Mouse (Mus musculus) midbrain, embryonic 14.5 days (tissue): Measurements from ENCODE around the gene Arhgef17. TPM values are rescaled to one million over a fixed set of nuclear protein-coding genes. Genes with fewer than 3 reads are reported as not detected.
A peak's percentile ranks its signal among the peaks of the same experiment; 100 is the strongest.

ENCODE experiments used
- ATAC-seq: fragments of 200-750 bp; cut with Nextera tagmentation; 2 replicates; pipeline ENCODE4 v1.8.0; 2017; ENCODE audit warnings: moderate number of reproducible peaks, moderate library complexity; ENCODE audit not compliant: low FRiP score, low TSS enrichment
- DNase-seq: peaks from one replicate; pipeline ENCODE4 v3.0.0-alpha.2; 2015
- H3K27ac ChIP-seq: fragments of 300-500 bp; sonication (generic); replicated peaks from 2 replicates; pipeline ENCODE4 v1.5.1; 2014; ENCODE audit warnings: mild to moderate bottlenecking, low read depth, low read length, moderate library complexity
- H3K27me3 ChIP-seq: fragments of 300-500 bp; sonication (generic); 2 replicates; pipeline ENCODE4 v1.6.1; 2014; ENCODE audit warnings: low read length, control low read depth, mixed read lengths; ENCODE audit not compliant: control insufficient read depth, insufficient read depth
- H3K36me3 ChIP-seq: fragments of 300-500 bp; sonication (generic); 2 replicates; pipeline ENCODE4 v1.6.1; 2014; ENCODE audit warnings: low read length, control low read depth; ENCODE audit not compliant: control insufficient read depth, insufficient read depth
- H3K4me1 ChIP-seq: fragments of 300-500 bp; sonication (generic); 2 replicates; pipeline ENCODE4 v1.6.1; 2014; ENCODE audit warnings: mild to moderate bottlenecking, antibody characterized with exemption, low read length, control low read depth; ENCODE audit not compliant: control insufficient read depth, insufficient read depth
- H3K4me2 ChIP-seq: fragments of 300-500 bp; sonication (generic); 2 replicates; pipeline ENCODE4 v1.6.1; 2014; ENCODE audit warnings: mild to moderate bottlenecking, low read length, moderate library complexity
- H3K4me3 ChIP-seq: fragments of 300-500 bp; sonication (generic); replicated peaks from 2 replicates; pipeline ENCODE4 v1.5.1; 2014; ENCODE audit warnings: low read depth, low read length
- H3K9ac ChIP-seq: fragments of 300-500 bp; sonication (generic); replicated peaks from 2 replicates; pipeline ENCODE4 v1.6.1; 2014; ENCODE audit warnings: mild to moderate bottlenecking, low read length, moderate library complexity
- H3K9me3 ChIP-seq: fragments of 300-500 bp; sonication (generic); 2 replicates; pipeline ENCODE4 v1.6.1; 2016; ENCODE audit warnings: low read length, control low read depth, mixed read lengths; ENCODE audit not compliant: control insufficient read depth
- WGBS: fragments of 180-500 bp; shearing (Covaris S2); extraction: QIAGEN DNeasy Blood & Tissue Kit; methylation state at CpG from one replicate; pipeline ENCODE4 v1.1.7; 2014; 5-methylcytosine and 5-hydroxymethylcytosine counted together
- polyA plus RNA-seq: library from polyadenylated mRNA; unstranded; fragments of >200 nt; fragmentation: Nextera tagmentation; extraction: Ambion mirVana; gene quantifications from 2 replicates; pipeline ENCODE4 v1.2.1, GENCODE M21; 2014

Gene Arhgef17
- polyA plus RNA-seq, 1 experiment from 2014 or later = 12.1 TPM

DNA sequence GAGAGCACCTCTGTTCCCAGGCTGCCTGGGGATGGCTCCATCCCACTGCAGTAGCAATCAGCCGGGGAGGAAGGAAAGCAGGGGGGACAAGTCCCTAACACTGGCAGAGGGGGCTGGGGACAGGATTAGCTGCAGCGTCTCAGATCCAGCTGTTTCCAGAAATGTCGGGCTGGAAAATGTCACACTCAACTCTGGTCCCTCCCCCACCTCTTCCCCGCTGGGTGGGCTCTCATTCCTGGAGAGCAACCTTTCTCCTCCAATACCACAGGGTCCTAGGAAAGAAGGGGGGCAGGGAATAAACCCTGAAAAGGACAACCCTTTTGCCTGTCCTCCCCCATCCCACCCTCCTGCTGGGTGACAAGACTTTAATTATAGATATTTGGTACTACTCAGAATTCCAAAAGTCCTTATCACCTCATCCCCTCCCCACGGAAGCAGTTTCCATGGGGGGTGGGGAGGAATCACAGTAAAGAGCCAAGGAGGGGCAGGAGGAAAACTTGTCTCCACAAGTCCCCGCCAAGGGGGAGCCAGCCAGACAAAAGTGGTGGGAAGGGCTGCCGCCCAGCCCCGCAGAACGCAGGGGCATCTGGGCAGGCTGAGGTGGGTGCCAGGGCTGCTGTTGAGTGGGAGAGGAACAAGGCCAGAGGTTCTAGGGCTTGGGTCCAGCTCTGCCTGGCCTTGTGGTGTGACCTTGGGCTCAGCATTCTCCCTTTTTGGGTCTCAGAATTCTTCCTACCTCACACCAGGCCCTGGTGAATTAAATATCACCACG is 7.0 kb downstream of the Arhgef17 start:
- 18% methylated on average over 10 of the region's 10 CpGs for WGBS
- H3K4me2 ChIP-seq = peak overlapping the region; percentile 8; the same call in 1 of the 2 replicates
- peaks cover 6% of the 10 kb centered on the region for H3K27me3 ChIP-seq
- DNase-seq (no peak), ATAC-seq (no peak)
- H3K9me3 ChIP-seq = no peaks in the 10 kb centered on the region
- H3K4me3 ChIP-seq = no peak overlapping the region
- peaks cover 39% of the 10 kb centered on the region for H3K4me1 ChIP-seq
- no peak overlapping the region for H3K27ac ChIP-seq
- H3K36me3 ChIP-seq = no peaks in the 10 kb centered on the region
- H3K9ac ChIP-seq = no peak overlapping the region

DNA sequence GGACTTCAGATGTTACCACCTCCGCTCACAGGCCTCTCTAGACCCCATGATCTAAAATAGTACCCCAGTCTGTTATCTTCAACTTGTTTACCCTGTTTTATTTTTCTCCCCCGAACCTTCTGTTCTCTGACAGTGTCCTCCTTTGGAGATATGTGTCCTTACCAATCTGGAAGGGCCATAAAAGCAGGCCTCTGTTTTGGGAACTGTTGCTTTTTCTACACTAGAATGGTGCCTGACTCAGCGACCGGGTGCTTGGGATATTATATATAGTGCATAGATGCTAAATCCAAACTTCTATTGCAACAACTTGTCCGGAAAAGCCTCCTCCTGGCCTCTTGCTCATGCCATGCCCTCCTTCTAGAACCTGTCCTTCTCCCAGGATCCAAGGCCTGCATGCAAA is 7.7 kb downstream of the Arhgef17 start:
- Histone ChIP-seq H3K36me3 (no peaks in the 10 kb centered on the region), H3K27ac (no peak overlapping the region), H3K9me3 (no peaks in the 10 kb centered on the region), H3K9ac (no peak overlapping the region), H3K4me1 (peaks cover 44% of the 10 kb centered on the region), H3K27me3 (no peaks in the 10 kb centered on the region; the same call in 1 of the 2 replicates), H3K4me2 (no peak overlapping the region), H3K4me3 (no peak overlapping the region)
- DNase-seq (no peak), ATAC-seq (no peak)
- WGBS = 93% methylated on average over 5 of the region's 5 CpGs

DNA sequence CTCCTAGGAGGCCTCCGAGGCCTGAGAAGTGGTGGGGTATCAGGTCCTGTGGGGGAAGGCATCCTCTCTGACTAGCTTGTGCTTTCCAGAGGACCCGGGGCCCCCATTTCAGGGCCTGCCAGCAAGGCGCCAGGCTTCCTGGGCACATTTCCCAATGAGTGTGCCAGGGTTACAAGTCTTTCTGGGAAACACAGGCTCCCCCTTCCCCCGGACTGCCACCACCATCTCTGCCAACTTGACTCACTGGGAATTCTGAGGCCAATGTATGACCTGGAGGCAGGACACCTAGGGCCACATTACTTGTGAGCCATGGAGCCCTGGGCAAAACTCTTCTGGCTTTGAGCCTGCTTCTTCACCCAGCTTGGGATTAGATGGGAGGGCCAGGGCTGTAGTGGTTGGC is 9.0 kb downstream of the Arhgef17 start:
- DNase-seq (no peak), ATAC-seq (no peak)
- H3K36me3 ChIP-seq = no peaks in the 10 kb centered on the region
- no peaks in the 10 kb centered on the region for H3K27me3 ChIP-seq
- WGBS = 87% methylated on average over 4 of the region's 4 CpGs
- no peaks in the 10 kb centered on the region for H3K9me3 ChIP-seq
- no peak overlapping the region for H3K4me3 ChIP-seq
- no peak overlapping the region for H3K4me2 ChIP-seq
- H3K27ac ChIP-seq = no peak overlapping the region
- H3K9ac ChIP-seq = no peak overlapping the region
- peaks cover 37% of the 10 kb centered on the region for H3K4me1 ChIP-seq

DNA sequence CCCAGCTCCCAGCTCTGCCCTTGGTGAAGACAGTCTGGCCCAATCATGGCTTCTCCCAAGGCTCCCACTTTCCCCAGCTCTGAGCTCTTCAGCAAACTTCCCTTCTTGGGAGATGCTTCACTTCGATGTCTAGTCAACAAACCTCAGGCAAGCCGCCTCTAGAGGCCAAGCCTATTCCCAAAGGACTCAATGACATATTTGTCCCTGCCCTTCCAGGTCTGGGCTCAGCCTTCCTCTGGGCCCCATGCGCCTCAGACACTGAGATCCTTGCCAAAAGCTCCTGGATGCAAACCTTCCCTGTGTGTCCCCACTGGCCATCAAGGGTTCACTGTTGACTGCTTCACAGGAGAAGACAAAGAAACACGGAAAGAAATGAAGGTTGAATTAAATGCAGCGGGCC is 10.6 kb downstream of the Arhgef17 start:
- no peak overlapping the region for H3K4me3 ChIP-seq
- peaks cover 22% of the 10 kb centered on the region for H3K4me1 ChIP-seq
- no peak overlapping the region for H3K27ac ChIP-seq
- H3K36me3 ChIP-seq = no peaks in the 10 kb centered on the region
- H3K27me3 ChIP-seq = no peaks in the 10 kb centered on the region
- H3K9ac ChIP-seq = no peak overlapping the region
- no peak overlapping the region for H3K4me2 ChIP-seq
- H3K9me3 ChIP-seq = no peaks in the 10 kb centered on the region
- no peak for DNase-seq
- 92% methylated on average over 5 of the region's 5 CpGs for WGBS
- ATAC-seq = no peak

DNA sequence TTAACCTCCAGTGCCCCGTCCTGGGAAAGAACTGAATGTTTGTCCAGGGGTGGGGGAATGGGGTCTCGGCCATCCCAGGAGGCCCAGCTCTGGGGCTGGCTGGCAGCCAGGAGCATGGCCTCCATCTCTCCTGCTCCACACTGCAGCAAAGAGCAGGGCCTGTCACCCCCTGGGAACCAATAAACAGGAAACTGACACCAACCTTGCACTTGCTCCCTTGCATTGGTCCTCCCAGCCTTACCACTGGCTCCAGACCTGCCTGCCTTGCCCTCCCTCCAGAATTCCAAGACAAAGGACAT is 12.1 kb downstream of the Arhgef17 start:
- Histone ChIP-seq H3K4me2 (no peak overlapping the region), H3K4me3 (no peak overlapping the region), H3K36me3 (no peaks in the 10 kb centered on the region), H3K27ac (no peak overlapping the region), H3K27me3 (no peaks in the 10 kb centered on the region), H3K9me3 (no peaks in the 10 kb centered on the region), H3K4me1 (peaks cover 13% of the 10 kb centered on the region), H3K9ac (no peak overlapping the region)
- no peak for ATAC-seq
- DNase-seq = no peak
- 34% methylated on average over 2 of the region's 2 CpGs for WGBS

DNA sequence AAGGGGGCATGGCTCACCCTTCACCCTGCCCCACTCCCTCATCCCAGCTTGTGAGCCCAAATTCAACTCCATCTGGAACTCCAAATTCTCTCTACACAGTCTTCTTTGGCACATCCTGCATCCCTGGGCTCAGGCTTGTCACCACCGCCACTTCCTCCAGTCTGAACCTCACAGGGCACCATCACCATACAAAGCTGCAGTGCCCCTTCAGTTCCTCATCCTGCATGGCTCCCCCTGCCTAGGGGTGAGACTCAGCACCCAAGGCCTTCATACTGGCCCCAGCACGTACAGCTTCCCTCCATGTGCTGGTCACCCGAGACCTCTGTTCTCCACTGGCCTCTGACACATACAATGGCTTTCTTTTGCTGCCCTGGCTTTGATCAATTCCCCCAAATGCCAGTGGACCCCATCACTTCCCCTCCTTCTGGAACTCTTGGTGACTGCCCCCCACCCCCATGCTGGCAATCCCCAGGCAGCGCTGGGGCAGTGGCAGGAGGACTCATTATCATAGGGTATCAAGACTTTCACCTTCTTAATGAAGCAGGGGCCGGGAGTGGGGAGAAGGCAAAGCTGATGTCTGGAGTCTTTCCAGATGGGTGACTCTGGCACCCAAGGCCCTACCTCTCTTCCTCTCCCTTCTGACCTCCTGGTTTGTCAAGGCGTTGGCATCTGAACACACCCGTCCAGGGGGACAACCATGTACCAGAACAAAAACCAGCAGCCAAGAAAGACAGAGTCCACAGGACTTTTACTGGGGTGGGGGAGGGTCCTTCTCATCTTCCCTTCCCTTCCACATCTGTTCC is 12.7 kb downstream of the Arhgef17 start:
- no peak for ATAC-seq
- DNase-seq = no peak
- Histone ChIP-seq H3K9me3 (no peaks in the 10 kb centered on the region), H3K27ac (no peak overlapping the region), H3K27me3 (no peaks in the 10 kb centered on the region), H3K4me3 (no peak overlapping the region), H3K4me2 (no peak overlapping the region), H3K36me3 (no peaks in the 10 kb centered on the region), H3K4me1 (peaks cover 11% of the 10 kb centered on the region; the same call in 1 of the 2 replicates), H3K9ac (no peak overlapping the region)
- 57% methylated on average over 7 of the region's 7 CpGs for whole genome bisulfite sequencing

DNA sequence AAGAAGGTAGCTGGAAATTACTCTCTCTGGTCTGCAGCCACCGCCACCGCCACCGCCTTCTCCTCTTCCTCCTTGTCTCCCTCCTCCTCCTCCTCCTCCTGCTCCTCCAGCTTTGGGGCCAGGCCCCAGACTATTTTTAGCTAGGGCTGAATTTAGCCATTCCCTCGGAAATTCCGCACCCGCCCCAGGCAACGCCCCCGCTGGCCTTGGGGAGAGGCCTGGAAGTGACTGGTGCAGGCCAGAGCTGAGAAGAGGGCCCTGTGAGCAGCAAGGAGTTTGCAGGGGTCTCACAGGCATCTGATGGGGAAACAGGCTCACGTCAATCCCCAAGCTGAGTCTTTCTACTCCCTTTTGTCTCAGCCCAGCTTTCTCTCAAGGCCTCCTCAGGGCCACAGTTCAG is 13.7 kb downstream of the Arhgef17 start:
- no peak for ATAC-seq
- WGBS = 66% methylated on average over 9 of the region's 9 CpGs
- no peak for DNase-seq
- Histone ChIP-seq H3K9me3 (no peaks in the 10 kb centered on the region), H3K27ac (no peak overlapping the region), H3K4me1 (0 out of 2 replicates have a peak, but pooled peaks cover 5% of the 10 kb centered on the region), H3K4me2 (no peak overlapping the region), H3K27me3 (no peaks in the 10 kb centered on the region), H3K9ac (no peak overlapping the region), H3K36me3 (no peaks in the 10 kb centered on the region), H3K4me3 (no peak overlapping the region)

DNA sequence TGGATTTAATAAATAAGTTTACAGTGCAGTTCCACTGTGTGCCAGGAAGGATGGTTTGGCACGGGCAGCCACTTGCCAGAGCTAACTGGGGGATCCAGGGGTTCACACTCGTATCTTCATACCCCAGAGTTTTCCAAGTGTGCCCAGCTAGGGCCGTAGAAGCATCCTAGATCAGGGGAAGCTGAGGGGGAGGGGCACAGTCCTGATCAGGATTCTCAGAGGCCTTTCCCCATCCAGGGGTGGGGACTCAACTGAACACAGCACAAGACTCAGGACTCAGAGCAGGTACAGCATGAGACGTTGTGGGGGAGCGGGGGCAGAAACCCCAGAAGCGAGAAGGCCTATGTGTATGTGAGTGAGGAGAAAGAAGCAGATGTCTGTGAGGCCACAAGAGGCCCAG is 14.2 kb downstream of the Arhgef17 start:
- H3K9me3 ChIP-seq = no peaks in the 10 kb centered on the region
- no peak overlapping the region for H3K4me3 ChIP-seq
- H3K4me2 ChIP-seq = no peak overlapping the region
- no peaks in the 10 kb centered on the region for H3K36me3 ChIP-seq
- no peaks in the 10 kb centered on the region for H3K27me3 ChIP-seq
- DNase-seq = no peak
- H3K9ac ChIP-seq = no peak overlapping the region
- 0 out of 2 replicates have a peak, but pooled peaks cover 5% of the 10 kb centered on the region for H3K4me1 ChIP-seq
- ATAC-seq = no peak
- 82% methylated on average over 6 of the region's 6 CpGs for WGBS
- H3K27ac ChIP-seq = no peak overlapping the region

DNA sequence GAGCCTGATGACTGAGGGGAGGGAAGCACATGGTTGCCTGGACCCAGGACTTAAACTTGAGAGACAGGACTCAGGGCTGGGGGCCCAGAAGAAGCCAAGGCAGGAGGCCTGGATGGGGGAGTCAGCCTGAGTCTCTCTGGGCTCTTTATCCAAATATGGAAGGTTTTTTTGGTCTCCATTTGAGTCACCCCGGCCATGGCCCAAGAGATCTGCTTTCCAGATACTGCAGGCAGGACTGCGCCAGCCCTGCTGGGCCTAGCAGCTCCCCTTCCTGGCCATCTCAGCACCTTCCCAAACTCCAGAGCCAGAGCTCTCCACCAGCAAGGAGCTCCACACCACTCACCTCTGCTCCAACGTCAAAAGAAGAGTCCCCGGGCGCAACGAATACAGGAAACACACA is 15.4 kb downstream of the Arhgef17 start:
- WGBS = 93% methylated on average over 6 of the region's 6 CpGs

More for the DNA sequence above, 15.4 kb downstream of the Arhgef17 start:
- Histone ChIP-seq H3K4me3 (no peak overlapping the region), H3K9me3 (no peaks in the 10 kb centered on the region), H3K4me2 (no peak overlapping the region), H3K27me3 (no peaks in the 10 kb centered on the region), H3K4me1 (peaks cover 9% of the 10 kb centered on the region), H3K27ac (no peak overlapping the region), H3K36me3 (no peaks in the 10 kb centered on the region), H3K9ac (no peak overlapping the region)
- DNase-seq (no peak), ATAC-seq (no peak)
